Mouse (Mus musculus): ENCODE data around the gene Gm21915. TPM values are rescaled to one million over a fixed set of nuclear protein-coding genes. Genes with fewer than 3 reads are reported as not detected.
A peak's percentile ranks its signal among the peaks of the same experiment; 100 is the strongest.

The Gm21915 gene
- polyA plus RNA-seq, 1 experiment from 2014 or later, result not detected

DNA sequence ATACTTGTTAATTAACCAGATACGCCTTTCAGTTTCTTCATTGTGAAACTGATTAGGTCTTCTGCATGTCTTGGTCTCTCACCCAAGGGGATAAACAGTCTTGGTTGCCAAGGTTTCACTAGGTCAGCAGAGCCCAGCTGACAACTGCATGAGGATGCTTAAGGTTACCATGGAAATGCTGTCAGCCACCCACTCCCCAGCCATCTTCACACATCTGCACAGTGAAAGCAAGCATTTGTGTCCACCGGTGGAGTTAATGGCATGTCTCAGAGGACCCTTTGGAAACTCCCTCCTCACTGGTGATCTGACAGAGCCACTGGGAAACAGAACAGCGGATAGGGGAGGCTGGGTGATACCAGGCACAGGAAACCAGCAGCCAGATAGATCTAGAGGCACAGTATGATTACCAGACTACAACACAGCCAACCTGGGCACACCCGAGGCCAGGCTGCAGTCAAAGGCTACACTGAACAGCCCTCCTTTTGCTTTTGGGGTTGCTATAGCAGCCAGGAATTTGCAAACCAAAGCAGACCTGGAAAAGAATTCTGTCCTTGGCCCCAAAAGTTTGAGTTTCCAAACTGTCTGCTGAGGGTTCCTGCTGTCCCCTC, 1.0 kb downstream of the Gm21915 start:
- H3K4me3 ChIP-seq, result no peak overlapping the region
- H3K27me3 ChIP-seq, result no peaks in the 10 kb centered on the region
- H3K9me3 ChIP-seq, result no peaks in the 10 kb centered on the region
- 38% methylated on average over 4 of the region's 4 CpGs for WGBS
- no peak for ATAC-seq (ENCODE audit: insufficient number of reproducible peaks, insufficient read depth, low FRiP score, low TSS enrichment)
- H3K36me3 ChIP-seq, result no peaks in the 10 kb centered on the region
- no peak overlapping the region for H3K9ac ChIP-seq
- peaks cover 18% of the 10 kb centered on the region for H3K4me1 ChIP-seq
- no peak overlapping the region for H3K4me2 ChIP-seq (replicated peaks)
- no peak overlapping the region for H3K27ac ChIP-seq

DNA sequence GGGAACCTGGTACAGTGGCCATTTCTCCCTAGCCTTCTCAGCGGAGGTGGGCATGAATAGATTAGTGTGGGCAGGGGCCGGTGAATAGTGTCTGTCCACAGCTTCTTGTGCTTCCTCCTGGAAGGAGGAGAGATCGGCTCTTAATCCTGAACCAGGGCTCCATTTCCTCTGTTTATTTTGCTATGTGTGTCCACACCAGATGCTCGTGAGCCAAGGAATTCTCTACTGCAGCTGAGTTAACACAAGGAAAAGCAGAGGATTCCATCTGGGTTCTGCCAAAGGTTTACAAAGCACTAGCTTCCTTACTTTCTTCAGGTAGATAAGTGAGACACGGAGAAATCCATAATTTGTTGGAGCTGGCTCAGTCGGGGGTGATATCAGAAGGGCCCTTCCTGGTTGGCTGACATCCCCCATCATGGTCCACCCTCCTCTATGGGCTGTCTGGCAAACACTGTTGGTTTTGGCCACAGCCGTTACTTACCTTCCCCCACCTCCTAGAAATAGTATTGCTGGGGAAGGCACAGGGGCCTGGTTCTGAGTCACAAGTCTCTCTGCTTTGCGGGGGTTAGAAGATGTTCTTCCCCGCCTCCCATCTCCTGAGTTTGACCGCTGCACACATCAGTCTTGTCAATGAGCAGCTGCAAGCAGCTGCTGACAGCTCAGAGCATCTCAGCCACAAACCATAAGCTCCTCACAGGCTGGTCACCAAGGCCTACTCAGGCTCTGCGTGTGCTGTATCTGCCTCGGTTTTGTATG, 5.0 kb downstream of the Gm21915 start:
- 65% methylated on average over 12 of the region's 12 CpGs for WGBS
- Histone ChIP-seq H3K27ac (0 out of 2 replicates have a peak overlapping the region, but pooled peaks have one; percentile 72), H3K4me3 (no peak overlapping the region), H3K4me2 (replicated peaks) (no peak overlapping the region), H3K9ac (no peak overlapping the region), H3K27me3 (no peaks in the 10 kb centered on the region), H3K36me3 (no peaks in the 10 kb centered on the region), H3K9me3 (no peaks in the 10 kb centered on the region), H3K4me1 (peaks cover 18% of the 10 kb centered on the region)
- no peak for ATAC-seq (ENCODE audit: insufficient number of reproducible peaks, insufficient read depth, low FRiP score, low TSS enrichment)

DNA sequence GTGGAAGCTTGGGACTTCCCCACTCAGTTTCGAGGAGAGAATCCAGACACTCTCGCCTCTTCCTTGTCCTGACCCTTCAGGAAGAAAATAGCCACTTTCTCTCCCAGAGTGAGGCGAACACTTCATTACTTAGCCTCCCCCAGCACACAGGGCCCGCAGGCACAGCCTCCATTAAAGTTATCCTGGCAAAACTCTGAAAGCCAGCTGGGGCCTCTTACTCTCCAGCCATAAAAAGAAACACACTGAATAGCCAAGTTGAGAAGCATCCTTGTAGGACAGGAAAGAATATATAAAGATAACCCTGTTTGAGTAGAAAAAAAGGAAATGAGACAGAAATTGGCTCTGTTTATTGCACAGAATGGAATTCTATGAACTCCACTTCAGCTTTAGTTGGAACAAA, 8.2 kb downstream of the Gm21915 start:
- Histone ChIP-seq H3K9ac (no peak overlapping the region), H3K27ac (no peak overlapping the region), H3K9me3 (no peaks in the 10 kb centered on the region), H3K4me1 (peaks cover 10% of the 10 kb centered on the region), H3K27me3 (no peaks in the 10 kb centered on the region), H3K36me3 (no peaks in the 10 kb centered on the region), H3K4me3 (no peak overlapping the region), H3K4me2 (replicated peaks) (no peak overlapping the region)
- no peak for ATAC-seq (ENCODE audit: insufficient number of reproducible peaks, insufficient read depth, low FRiP score, low TSS enrichment)
- WGBS, result 79% methylated on average over 4 of the region's 4 CpGs

DNA sequence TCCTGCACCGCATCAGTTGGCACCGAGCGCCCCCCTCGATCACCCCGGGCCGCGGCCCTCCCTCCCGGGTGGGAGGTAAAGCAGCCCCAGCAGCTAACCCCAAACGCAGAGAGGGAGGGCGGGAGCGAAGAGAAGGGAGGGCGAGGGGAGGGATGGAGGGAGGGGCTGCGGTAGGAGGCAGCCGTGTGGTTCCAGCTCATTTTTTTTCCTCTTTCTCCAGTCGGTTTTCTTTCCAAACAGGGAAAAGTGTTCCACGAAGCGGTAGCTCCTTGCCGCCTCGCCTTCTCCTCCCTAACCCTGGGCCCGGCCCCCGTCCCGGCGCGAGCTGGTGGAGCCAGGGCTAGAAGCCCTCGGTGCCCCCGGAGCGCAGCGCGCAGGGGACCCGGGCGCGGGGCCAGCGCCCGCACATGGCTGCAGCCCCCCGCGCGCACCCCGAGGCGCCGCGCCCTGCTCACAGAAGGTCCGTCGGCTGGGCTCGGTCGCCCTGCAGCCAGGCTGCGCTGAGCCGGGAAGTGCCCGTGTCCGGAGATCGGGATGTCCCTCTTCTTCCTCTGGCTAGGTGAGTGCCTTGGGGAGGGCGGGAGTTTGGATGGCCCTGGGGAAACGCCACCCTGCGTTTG, 15.5 kb downstream of the Gm21915 start, which contains the start of gene Clmp:
Gene Clmp, plus strand, starts transcription at position 162 of the 620 bp plus-strand sequence.
- peaks cover 24% of the 10 kb centered on the region for H3K4me1 ChIP-seq
- H3K36me3 ChIP-seq, result no peaks in the 10 kb centered on the region
- ATAC-seq (ENCODE audit: insufficient number of reproducible peaks, insufficient read depth, low FRiP score, low TSS enrichment), result peak; percentile 71
- under 1% methylated on average over 45 of the region's 53 CpGs for WGBS
- H3K27ac ChIP-seq, result peak within 1 kb of the TSS; percentile 100
- peak within 1 kb of the TSS; percentile 86 for H3K4me3 ChIP-seq
- peak within 1 kb of the TSS; percentile 97 for H3K9ac ChIP-seq
- H3K4me2 ChIP-seq (replicated peaks), result peak within 1 kb of the TSS; percentile 91
- no peaks in the 10 kb centered on the region for H3K9me3 ChIP-seq
- no peaks in the 10 kb centered on the region for H3K27me3 ChIP-seq

DNA sequence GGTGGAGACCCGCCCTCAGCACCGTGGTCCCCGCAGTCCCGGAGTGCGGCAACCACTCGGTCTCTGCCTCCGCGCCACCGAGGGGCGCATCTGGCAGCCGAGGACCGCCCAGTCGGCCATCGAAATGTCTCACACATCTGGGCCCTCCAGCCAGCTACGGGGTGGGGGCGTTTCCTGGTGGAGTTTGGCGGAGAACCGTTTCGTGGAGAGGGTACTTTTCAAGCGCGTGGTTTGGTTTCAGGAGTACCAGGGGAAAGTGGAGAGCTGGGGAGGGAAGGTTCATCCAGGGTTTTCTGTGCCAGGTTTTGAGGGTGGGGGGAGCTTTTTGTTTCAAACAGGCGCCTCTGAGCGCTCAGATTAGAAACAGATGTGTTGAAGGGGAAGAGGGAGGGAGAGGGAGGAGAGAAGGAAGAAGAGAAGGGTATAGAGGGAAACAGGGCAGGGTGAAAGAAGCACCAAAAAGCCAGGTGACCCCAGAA, 16.0 kb downstream of the Gm21915 start:
- Histone ChIP-seq H3K4me2 (replicated peaks) (peak overlapping the region; percentile 91), H3K9ac (peak overlapping the region; percentile 97), H3K9me3 (no peaks in the 10 kb centered on the region), H3K27me3 (no peaks in the 10 kb centered on the region), H3K27ac (peak overlapping the region; percentile 100), H3K4me3 (peak overlapping the region; percentile 86), H3K36me3 (no peaks in the 10 kb centered on the region), H3K4me1 (peaks cover 29% of the 10 kb centered on the region)
- ATAC-seq (ENCODE audit: insufficient number of reproducible peaks, insufficient read depth, low FRiP score, low TSS enrichment), result peak; percentile 35
- WGBS, result under 1% methylated on average over 23 of the region's 23 CpGs

DNA sequence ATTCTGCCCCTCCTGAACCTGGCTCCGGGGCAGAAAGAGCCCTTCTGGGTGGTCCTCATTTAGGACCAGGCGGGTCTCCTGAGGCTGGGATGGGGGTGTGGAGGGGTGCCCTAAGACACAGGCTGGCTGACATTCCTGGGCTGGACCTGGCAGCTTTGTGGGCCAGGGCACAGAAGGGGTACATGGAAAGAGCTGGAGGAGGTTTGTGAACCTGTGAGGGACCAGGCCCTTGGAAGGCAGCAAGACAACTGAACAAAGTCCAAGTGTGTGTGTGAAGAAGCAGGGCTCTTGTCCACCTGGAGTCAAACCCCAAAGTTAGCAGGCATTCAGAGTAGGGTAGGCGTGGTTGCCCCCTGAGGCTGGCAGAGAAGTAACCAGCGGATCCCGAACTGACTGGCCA, 16.6 kb downstream of the Gm21915 start:
- ATAC-seq (ENCODE audit: insufficient number of reproducible peaks, insufficient read depth, low FRiP score, low TSS enrichment), result no peak
- H3K9me3 ChIP-seq, result no peaks in the 10 kb centered on the region
- 20% methylated on average over 5 of the region's 5 CpGs for WGBS
- peak overlapping the region; percentile 91 for H3K4me2 ChIP-seq (replicated peaks)
- H3K4me3 ChIP-seq, result peak overlapping the region; percentile 86
- H3K9ac ChIP-seq, result peak overlapping the region; percentile 97
- H3K27ac ChIP-seq, result peak overlapping the region; percentile 100
- H3K4me1 ChIP-seq, result peaks cover 35% of the 10 kb centered on the region
- H3K36me3 ChIP-seq, result no peaks in the 10 kb centered on the region
- no peaks in the 10 kb centered on the region for H3K27me3 ChIP-seq

DNA sequence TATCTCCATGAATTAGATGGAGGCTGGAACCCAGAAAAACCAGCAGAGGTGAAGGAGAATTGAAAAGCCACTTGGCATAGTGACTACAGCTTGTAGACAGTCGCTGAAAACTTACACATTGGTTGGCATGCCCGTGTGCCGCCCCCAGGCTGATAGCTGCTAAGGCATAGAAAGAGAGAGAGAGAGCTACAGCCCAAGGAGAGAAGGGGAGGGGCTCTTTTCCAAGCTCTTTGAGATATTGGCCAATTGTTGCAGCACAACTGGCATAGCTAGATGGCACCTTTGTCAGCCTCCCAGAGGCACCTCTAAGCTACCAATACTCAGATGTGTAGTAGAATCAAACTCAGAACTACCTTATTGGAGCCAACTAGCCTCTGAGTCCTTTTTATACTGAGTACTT, 17.1 kb downstream of the Gm21915 start:
- Histone ChIP-seq H3K9me3 (no peaks in the 10 kb centered on the region), H3K4me2 (replicated peaks) (peak overlapping the region; percentile 91), H3K9ac (peak overlapping the region; percentile 97), H3K27me3 (no peaks in the 10 kb centered on the region), H3K27ac (peak overlapping the region; percentile 100), H3K4me1 (peaks cover 40% of the 10 kb centered on the region), H3K4me3 (peak overlapping the region; percentile 86), H3K36me3 (no peaks in the 10 kb centered on the region)
- ATAC-seq (ENCODE audit: insufficient number of reproducible peaks, insufficient read depth, low FRiP score, low TSS enrichment), result no peak
- WGBS, result 31% methylated on average over 3 of the region's 3 CpGs

DNA sequence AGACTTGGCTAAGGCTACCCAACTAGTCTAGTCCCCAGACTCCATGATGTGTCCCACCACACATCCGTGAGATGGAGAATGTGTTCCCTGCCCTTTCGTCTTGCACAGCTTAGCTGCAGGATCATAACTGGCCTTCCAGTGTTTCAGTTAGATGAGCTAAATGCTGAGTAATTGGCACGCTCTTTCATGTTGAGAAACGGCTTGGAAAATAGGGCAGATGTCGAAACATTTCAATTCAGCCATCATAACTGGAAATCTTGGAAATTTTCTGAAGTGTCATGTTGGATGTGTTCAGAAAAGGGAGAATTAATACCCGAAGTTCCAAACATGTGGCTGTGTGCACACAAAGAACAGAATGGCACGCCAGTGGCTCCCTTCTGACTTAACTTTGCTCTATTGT, 20.1 kb downstream of the Gm21915 start:
- no peak overlapping the region for H3K9ac ChIP-seq
- no peak for ATAC-seq (ENCODE audit: insufficient number of reproducible peaks, insufficient read depth, low FRiP score, low TSS enrichment)
- peaks cover 66% of the 10 kb centered on the region for H3K4me1 ChIP-seq
- no peaks in the 10 kb centered on the region for H3K9me3 ChIP-seq
- H3K36me3 ChIP-seq, result peaks cover 3% of the 10 kb centered on the region; the same call in 1 of the 2 replicates
- H3K4me2 ChIP-seq (replicated peaks), result no peak overlapping the region
- no peak overlapping the region for H3K4me3 ChIP-seq
- no peak overlapping the region for H3K27ac ChIP-seq
- WGBS, result 85% methylated on average over 7 of the region's 7 CpGs
- H3K27me3 ChIP-seq, result no peaks in the 10 kb centered on the region

DNA sequence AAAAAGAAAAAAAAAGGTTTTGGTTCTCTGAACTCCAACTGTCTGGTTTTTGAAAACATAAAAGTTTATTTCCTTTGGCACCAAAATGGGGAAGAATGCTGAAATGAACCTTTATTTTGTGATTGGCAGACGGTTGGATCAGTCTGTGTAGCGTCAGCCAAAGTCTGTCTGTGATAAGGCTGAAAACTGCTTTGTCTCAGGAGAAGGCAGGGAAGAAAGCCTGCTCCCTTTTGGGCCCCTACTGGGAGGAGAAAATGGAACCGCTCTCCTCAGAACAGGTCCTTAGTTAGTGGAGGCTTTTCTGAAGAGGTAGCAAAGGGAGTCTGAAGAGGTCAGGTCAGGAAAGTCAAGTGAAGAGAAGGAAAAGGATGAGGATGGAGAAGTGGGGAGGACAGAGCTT, 22.6 kb downstream of the Gm21915 start:
- no peak overlapping the region for H3K4me2 ChIP-seq (replicated peaks)
- 33% methylated on average over 3 of the region's 3 CpGs for WGBS
- peaks cover 20% of the 10 kb centered on the region for H3K36me3 ChIP-seq
- H3K4me1 ChIP-seq, result peaks cover 58% of the 10 kb centered on the region
- H3K9me3 ChIP-seq, result no peaks in the 10 kb centered on the region
- no peaks in the 10 kb centered on the region for H3K27me3 ChIP-seq
- ATAC-seq (ENCODE audit: insufficient number of reproducible peaks, insufficient read depth, low FRiP score, low TSS enrichment), result no peak
- no peak overlapping the region for H3K4me3 ChIP-seq
- peak overlapping the region; percentile 58; the same call in 1 of the 2 replicates for H3K27ac ChIP-seq
- H3K9ac ChIP-seq, result no peak overlapping the region

DNA sequence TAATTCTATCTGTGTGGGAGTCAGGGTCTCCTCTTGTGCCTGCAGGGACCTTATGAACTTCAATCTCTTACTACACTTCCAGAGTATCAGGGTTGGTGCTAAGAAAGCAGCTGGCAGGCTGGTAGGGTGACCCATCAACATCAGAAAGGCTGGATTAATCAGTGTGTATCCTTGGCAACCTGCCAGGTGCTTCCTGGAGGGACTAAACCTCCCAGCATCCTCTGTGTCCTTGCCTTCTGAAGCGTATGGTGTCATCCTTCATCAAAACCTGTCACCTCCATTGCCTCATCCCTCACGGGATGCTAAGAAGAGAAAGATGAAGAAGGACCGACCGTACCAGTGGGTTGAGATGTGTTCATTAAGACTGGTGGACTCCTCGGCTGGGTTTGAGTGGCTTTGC, 23.4 kb downstream of the Gm21915 start:
- no peak for ATAC-seq (ENCODE audit: insufficient number of reproducible peaks, insufficient read depth, low FRiP score, low TSS enrichment)
- peaks cover 20% of the 10 kb centered on the region for H3K36me3 ChIP-seq
- WGBS, result 45% methylated on average over 5 of the region's 5 CpGs
- no peaks in the 10 kb centered on the region for H3K27me3 ChIP-seq
- no peak overlapping the region for H3K4me2 ChIP-seq (replicated peaks)
- H3K4me1 ChIP-seq, result peaks cover 51% of the 10 kb centered on the region
- no peak overlapping the region for H3K4me3 ChIP-seq
- H3K9ac ChIP-seq, result no peak overlapping the region
- peak overlapping the region; percentile 58 for H3K27ac ChIP-seq
- H3K9me3 ChIP-seq, result no peaks in the 10 kb centered on the region

DNA sequence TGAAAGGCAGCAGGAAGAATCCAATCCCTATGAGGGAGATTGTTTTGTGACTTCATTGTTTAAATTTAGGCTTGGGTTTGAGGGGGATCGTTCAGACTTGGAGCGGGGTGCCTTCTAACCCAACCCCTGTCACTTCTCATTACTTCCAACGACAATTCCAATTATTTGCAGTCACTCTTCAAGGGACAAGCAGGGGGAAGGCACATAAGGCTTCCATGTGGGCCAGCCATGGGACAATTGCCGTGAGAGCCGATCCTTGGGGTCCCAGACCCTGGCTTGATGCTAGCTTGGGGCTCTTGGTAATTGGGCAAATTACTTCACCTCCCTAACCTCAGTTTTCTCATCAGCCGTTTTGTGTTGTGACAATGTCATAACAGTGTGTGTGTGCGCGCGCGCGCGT, 23.9 kb downstream of the Gm21915 start:
- Histone ChIP-seq H3K9ac (no peak overlapping the region), H3K36me3 (peaks cover 20% of the 10 kb centered on the region), H3K27me3 (no peaks in the 10 kb centered on the region), H3K27ac (peak overlapping the region; percentile 58), H3K4me3 (no peak overlapping the region), H3K4me1 (peaks cover 47% of the 10 kb centered on the region), H3K9me3 (no peaks in the 10 kb centered on the region), H3K4me2 (replicated peaks) (0 out of 2 replicates have a peak overlapping the region, but pooled peaks have one; percentile 5)
- WGBS, result 34% methylated on average over 12 of the region's 12 CpGs
- ATAC-seq (ENCODE audit: insufficient number of reproducible peaks, insufficient read depth, low FRiP score, low TSS enrichment), result no peak
